Mouse (Mus musculus) ES-E14 (cell line): Measurements from ENCODE around the gene Gng4.

Experiments
- CHD2 ChIP-seq: IDR thresholded peaks from 2 replicates; pipeline ENCODE4 v1.6.1; 2014; ENCODE audit warnings: mild to moderate bottlenecking, low read depth, low read length, inconsistent platforms
- HCFC1 ChIP-seq: IDR thresholded peaks from 2 replicates; pipeline ENCODE4 v1.6.1; 2012; ENCODE audit warnings: low read length, inconsistent platforms, borderline replicate concordance; ENCODE audit not compliant: insufficient read depth

DNA sequence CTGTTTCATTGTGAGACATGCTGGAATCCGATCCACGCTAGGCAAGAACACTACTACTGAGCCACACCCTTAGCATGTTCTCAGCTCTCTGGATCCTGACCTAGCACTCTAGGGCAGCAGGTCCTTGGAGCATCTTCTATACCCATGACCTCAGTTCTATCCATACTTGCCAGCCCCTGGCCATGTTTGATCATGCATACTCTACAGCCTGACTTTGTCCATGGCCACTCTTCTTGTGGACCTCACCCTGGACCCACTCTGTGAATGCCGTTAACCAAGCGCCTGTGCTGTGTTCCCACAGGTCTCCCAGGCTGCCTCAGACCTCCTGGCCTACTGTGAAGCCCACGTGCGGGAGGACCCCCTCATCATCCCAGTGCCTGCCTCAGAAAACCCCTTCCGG lies 41.1 kb downstream of the Gng4 start:
- TF ChIP-seq CHD2 (no peak), HCFC1 (no peak)
